Mouse (Mus musculus) spleen, adult 2 months (tissue): ENCODE data around the gene Grip1. TPM values are rescaled to one million over a fixed set of nuclear protein-coding genes. Genes with fewer than 3 reads are reported as not detected.

ENCODE experiments used
- DNase-seq, 2 experiments: peaks; one replicate each; pipeline versions ENCODE4 v3.0.0 to v3.0.0-alpha.2; 2012 to 2021; ENCODE audit warnings: low spot score in 2 of 2, low read depth in 1 of 2
- H3K27ac ChIP-seq: fragments of 200-500 bp; 2 replicates; pipeline ENCODE4 v1.5.1; 2012; ENCODE audit warnings: low read length, inconsistent platforms; ENCODE audit not compliant: insufficient read depth
- H3K27me3 ChIP-seq: fragments of 200-500 bp; 2 replicates; pipeline ENCODE4 v1.6.1; 2012; ENCODE audit warnings: mild to moderate bottlenecking, moderate library complexity, low read length, inconsistent platforms; ENCODE audit not compliant: control insufficient read depth, insufficient read depth
- H3K36me3 ChIP-seq: fragments of 200-500 bp; 2 replicates; pipeline ENCODE4 v1.6.1; 2012; ENCODE audit warnings: mild to moderate bottlenecking, low read length, inconsistent platforms; ENCODE audit not compliant: control insufficient read depth, insufficient read depth
- H3K4me1 ChIP-seq: fragments of 200-500 bp; 2 replicates; pipeline ENCODE4 v1.6.1; 2011; ENCODE audit warnings: inconsistent platforms; ENCODE audit not compliant: control insufficient read depth, insufficient read depth, insufficient read length
- H3K4me3 ChIP-seq: fragments of 200-500 bp; 2 replicates; pipeline ENCODE4 v1.5.1; 2011; ENCODE audit warnings: mild to moderate bottlenecking, inconsistent platforms; ENCODE audit not compliant: insufficient read depth, insufficient read length; ENCODE audit errors: extremely low read depth
- CTCF ChIP-seq: fragments of 200-500 bp; IDR thresholded peaks from 2 replicates; pipeline ENCODE4 v1.5.1; 2011; ENCODE audit warnings: mild to moderate bottlenecking, inconsistent platforms; ENCODE audit not compliant: insufficient read depth, insufficient read length, insufficient replicate concordance; ENCODE audit errors: extremely low read depth
- POLR2A ChIP-seq: fragments of 200-500 bp; IDR thresholded peaks from 2 replicates; pipeline ENCODE4 v1.6.1; 2011; ENCODE audit warnings: low read depth, low read length, inconsistent platforms
- WGBS: fragments of 180-500 bp; shearing (Covaris S2); methylation state at CpG from one replicate; pipeline ENCODE4 v1.1.7; 2018; 5-methylcytosine and 5-hydroxymethylcytosine counted together
- polyA plus RNA-seq: library from polyadenylated mRNA; depleted of rRNA; stranded (reverse); fragments of >200 nt; gene quantifications from 2 replicates; pipeline ENCODE4 v1.2.3, GENCODE M21; 2012

Gene Grip1
- polyA plus RNA-seq, 1 experiment, result not detected

- WGBS, result 79% methylated on average over 6 of the region's 6 CpGs
- no peak overlapping the region for H3K27ac ChIP-seq
- H3K36me3 ChIP-seq, result no peaks in the 10 kb centered on the region
- no peaks in the 10 kb centered on the region for H3K27me3 ChIP-seq
- TF ChIP-seq POLR2A, result no peak
- TF ChIP-seq CTCF, result no peak
- H3K4me1 ChIP-seq, result no peaks in the 10 kb centered on the region
- no peak overlapping the region for H3K4me3 ChIP-seq
- no peak for DNase-seq
These were observed 131.0 kb downstream of the Grip1 start for GRCm38 (mm10) chr10:119584666-119585065.

DNA sequence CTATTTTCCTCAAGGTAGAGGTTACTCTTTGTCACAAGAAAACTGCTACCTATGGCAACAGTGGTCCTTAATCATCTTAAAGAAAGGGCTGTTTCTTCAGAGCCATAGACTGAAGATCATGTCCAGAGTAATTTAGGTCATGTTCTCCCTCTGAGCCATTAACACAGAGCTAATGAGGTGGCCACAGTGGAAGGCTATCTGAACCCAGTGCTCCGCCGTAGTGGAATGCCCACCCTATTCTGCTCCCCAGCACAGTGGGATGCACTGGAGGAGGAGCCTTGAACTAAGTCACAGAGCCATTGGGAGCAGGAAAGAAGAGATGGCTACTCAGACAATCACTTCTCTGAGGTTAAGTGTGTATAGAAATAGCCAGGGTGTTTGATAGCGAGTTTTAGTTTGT is 133.3 kb downstream of the Grip1 start:
- H3K36me3 ChIP-seq, result no peaks in the 10 kb centered on the region
- DNase-seq, result no peak
- H3K4me1 ChIP-seq, result no peaks in the 10 kb centered on the region
- 83% methylated on average over 3 of the region's 3 CpGs for WGBS
- H3K27me3 ChIP-seq, result no peaks in the 10 kb centered on the region
- H3K27ac ChIP-seq, result no peak overlapping the region
- H3K4me3 ChIP-seq, result no peak overlapping the region
- no peak for TF ChIP-seq POLR2A
- TF ChIP-seq CTCF, result no peak

DNA sequence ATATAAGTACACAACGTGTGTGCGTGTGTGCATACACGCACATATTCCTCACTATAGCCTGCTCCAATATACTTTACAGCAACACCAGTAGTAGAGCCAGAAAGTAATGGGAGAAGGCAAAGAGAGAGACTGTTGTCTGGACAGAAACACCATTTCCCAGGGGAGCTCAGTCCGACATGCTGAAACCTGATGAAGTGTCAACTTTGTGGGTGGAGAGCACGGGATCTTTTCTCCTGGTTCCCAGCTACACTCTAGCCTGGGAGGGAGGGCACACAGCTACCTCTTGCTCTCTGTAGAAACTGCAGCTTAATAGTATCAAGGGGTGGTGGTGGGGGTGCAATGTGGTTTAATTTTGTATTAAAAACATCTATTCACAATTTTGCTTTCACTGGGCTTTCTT is 143.2 kb downstream of the Grip1 start:
- DNase-seq, result no peak
- H3K4me1 ChIP-seq, result no peaks in the 10 kb centered on the region
- no peaks in the 10 kb centered on the region for H3K27me3 ChIP-seq
- WGBS, result 91% methylated on average over 5 of the region's 5 CpGs
- H3K4me3 ChIP-seq, result no peak overlapping the region
- H3K36me3 ChIP-seq, result no peaks in the 10 kb centered on the region
- no peak for TF ChIP-seq POLR2A
- TF ChIP-seq CTCF, result no peak
- H3K27ac ChIP-seq, result no peak overlapping the region

GRCm38 (mm10) chr10:119607501-119607900 is 153.9 kb downstream of the Grip1 start:
- no peak overlapping the region for H3K4me3 ChIP-seq
- TF ChIP-seq CTCF (no peak), POLR2A (no peak)
- WGBS, result 84% methylated on average over 6 of the region's 6 CpGs
- 0 out of 2 replicates have a peak, but pooled peaks cover 1% of the 10 kb centered on the region for H3K27me3 ChIP-seq
- DNase-seq, result no peak
- H3K36me3 ChIP-seq, result no peaks in the 10 kb centered on the region
- H3K27ac ChIP-seq, result no peak overlapping the region
- no peaks in the 10 kb centered on the region for H3K4me1 ChIP-seq

DNA sequence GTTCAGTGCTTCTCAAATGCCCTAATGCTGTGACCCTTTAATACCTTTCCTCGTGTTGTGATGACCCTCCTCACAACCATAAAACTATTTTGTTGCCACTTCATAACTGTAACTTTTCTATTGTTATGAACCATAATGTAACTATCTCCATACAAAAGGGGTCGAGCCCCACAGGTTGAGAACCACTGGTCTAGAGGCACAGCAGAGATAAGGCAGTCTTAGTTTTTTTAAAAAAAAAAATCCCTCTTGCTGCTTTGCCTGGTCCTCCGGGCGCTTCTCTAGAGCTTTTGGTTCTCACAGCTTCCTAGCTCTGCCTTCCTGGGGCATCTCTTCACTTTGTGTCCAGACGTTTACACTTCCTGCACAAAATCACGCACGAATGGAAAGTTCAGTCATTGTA is 155.4 kb downstream of the Grip1 start:
- TF ChIP-seq CTCF, result no peak
- no peak for TF ChIP-seq POLR2A
- WGBS, result 83% methylated on average over 7 of the region's 7 CpGs

GRCm38 (mm10) chr10:119610279-119610895 is 156.8 kb downstream of the Grip1 start:
- Histone ChIP-seq H3K4me1 (no peaks in the 10 kb centered on the region), H3K36me3 (no peaks in the 10 kb centered on the region), H3K27me3 (0 out of 2 replicates have a peak, but pooled peaks cover 1% of the 10 kb centered on the region), H3K27ac (no peak overlapping the region), H3K4me3 (peak overlapping the region; percentile 21; the same call in 1 of the 2 replicates)
- no peak for DNase-seq
- WGBS, result 28% methylated on average over 9 of the region's 9 CpGs
- no peak for TF ChIP-seq POLR2A
- peak; percentile 3; the same call in 1 of the 2 replicates for TF ChIP-seq CTCF

More for the DNA sequence above, 155.4 kb downstream of the Grip1 start:
- Histone ChIP-seq H3K27me3 (0 out of 2 replicates have a peak, but pooled peaks cover 1% of the 10 kb centered on the region), H3K4me1 (no peaks in the 10 kb centered on the region), H3K36me3 (no peaks in the 10 kb centered on the region), H3K27ac (no peak overlapping the region), H3K4me3 (no peak overlapping the region)
- no peak for DNase-seq

DNA sequence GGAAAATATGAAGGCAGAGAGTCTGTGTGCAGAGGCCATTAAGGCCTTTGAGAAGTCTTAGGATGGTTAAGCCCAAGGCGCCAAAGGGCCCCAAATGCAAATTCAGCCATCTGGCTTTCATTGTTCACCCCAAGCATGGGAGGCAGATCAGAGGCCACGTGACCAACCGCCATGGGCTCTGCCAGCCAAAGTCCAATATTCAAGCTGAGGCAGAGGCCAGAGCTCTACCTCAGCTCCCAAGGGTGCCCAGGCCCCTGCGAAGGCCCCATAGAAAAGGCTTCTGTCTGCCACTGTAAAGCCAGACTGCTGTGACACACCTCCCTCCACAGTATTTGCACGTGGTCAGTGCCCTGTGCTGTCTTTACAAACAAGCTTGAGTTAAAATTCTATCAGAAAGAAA is 158.4 kb downstream of the Grip1 start:
- no peaks in the 10 kb centered on the region for H3K36me3 ChIP-seq
- no peak for DNase-seq

More for the DNA sequence above, 158.4 kb downstream of the Grip1 start:
- WGBS, result 86% methylated on average over 5 of the region's 5 CpGs
- Histone ChIP-seq H3K4me1 (no peaks in the 10 kb centered on the region), H3K27ac (no peak overlapping the region), H3K27me3 (no peaks in the 10 kb centered on the region), H3K4me3 (no peak overlapping the region)
- TF ChIP-seq POLR2A, result no peak
- TF ChIP-seq CTCF, result no peak
